Mouse (Mus musculus) left cerebral cortex, adult 2 months (tissue): ENCODE data around the gene Col4a2. TPM values are rescaled to one million over a fixed set of nuclear protein-coding genes. Genes with fewer than 3 reads are reported as not detected.
A peak's percentile ranks its signal among the peaks of the same experiment; 100 is the strongest.

Experiments used
- DNase-seq, 2 experiments: peaks; one replicate each; pipeline ENCODE4 v3.0.0; 2021 to 2022; ENCODE audit warnings: low spot score in 2 of 2, mixed read lengths in 1 of 2; ENCODE audit errors: extremely low spot score in 1 of 2
- H3K27ac ChIP-seq: fragments of 200-600 bp; 2 replicates; pipeline ENCODE4 v1.8.1; 2022
- H3K4me3 ChIP-seq: fragments of 200-600 bp; 2 replicates; pipeline ENCODE4 v1.8.1; 2022
- CTCF ChIP-seq: fragments of 200-600 bp; IDR thresholded peaks from 2 replicates; pipeline ENCODE4 v1.8.1; 2022; ENCODE audit warnings: antibody characterized with exemption, mild to moderate bottlenecking, moderate library complexity
- intact Hi-C: fragments of 180-260 bp; cut with DNase I; formaldehyde crosslinking; loops from one replicate; pipeline ENCODE4 v1.15.1; 2025
- total RNA-seq, 2 experiments: library from RNA; stranded (reverse); gene quantifications; 2 replicates each; pipeline ENCODE4 v1.2.3; 2021

The Col4a2 gene
- total RNA-seq, 2 experiments from 2014 or later, result 57.1 to 60.9 TPM

DNA sequence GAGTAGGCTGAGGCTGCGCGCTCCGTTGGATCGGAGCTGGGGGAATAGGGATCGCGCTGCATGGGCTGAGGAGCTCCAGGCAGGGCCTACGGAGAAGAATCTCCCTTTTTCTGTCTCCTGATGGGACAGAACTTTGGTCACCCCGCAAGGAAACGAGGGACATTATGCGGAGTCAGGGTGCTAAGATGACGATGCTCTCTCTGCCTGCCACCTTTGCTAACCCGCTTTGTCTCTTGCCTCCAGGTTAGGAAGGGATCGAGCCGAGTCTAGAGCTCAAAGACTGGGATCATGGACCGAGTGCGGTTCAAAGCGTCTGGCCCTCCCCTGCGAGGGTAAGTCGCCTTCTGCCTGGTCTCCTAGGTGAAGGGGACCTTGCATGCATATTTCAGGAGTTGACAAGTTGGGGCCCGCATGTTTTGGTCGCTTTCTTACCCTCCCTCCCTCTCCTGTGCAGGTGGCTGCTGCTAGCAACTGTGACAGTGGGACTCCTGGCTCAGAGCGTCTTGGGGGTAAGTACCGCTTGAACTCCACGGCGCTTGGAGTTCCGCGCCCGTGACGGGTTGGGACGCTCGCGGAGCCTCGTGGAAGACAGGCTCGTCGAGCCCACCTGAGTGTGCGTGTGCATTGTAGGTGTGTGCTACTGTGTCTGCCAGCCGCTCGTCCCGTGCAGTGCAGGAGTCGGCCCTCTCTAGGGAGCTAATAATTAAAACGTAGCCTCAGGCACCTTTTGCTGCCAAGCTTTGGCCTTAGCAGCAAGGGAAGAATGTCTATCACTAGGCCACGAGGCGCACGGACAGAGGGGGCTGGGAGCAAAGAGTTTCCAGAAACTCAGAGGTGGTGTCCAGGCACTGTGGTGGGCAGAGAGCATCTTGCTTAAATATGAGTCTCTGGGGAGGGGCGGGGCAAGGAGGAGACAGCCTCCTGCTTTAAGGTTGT is 839 bp downstream of the Col4a2 start:
- peak; percentile 16 to 33 for DNase-seq
- Histone ChIP-seq H3K27ac (peak overlapping the region; percentile 96), H3K4me3 (peak overlapping the region; percentile 93)
- no peak for TF ChIP-seq CTCF
- intact Hi-C loops, result loop anchor here (2.0 kb wide), 2 partner anchors 61 to 69 kb away; no protein-coding TSS in a partner anchor

DNA sequence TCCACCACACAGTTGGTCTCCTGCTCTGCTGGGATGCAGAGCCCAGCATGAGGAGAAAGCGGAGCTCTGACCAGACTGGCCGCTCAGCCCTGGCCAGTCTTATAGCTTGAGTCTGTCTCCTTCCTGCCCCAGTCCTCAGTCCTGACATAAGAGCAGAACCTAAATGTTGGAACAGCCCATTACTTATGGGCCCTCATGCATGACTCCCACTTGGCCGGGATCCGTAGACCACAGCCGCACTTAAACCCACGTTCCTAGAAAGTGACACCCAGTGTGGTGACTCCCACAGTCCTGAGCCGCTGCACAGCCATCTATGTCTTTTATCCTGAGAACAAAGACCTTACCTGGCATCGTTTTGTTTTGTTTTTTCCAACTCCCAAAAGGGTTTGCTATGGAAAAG is 2.0 kb downstream of the Col4a2 start:
- H3K4me3 ChIP-seq, result no peak overlapping the region
- no peak for TF ChIP-seq CTCF
- H3K27ac ChIP-seq, result no peak overlapping the region
- no peak for DNase-seq
- intact Hi-C loops, result no loop called here

DNA sequence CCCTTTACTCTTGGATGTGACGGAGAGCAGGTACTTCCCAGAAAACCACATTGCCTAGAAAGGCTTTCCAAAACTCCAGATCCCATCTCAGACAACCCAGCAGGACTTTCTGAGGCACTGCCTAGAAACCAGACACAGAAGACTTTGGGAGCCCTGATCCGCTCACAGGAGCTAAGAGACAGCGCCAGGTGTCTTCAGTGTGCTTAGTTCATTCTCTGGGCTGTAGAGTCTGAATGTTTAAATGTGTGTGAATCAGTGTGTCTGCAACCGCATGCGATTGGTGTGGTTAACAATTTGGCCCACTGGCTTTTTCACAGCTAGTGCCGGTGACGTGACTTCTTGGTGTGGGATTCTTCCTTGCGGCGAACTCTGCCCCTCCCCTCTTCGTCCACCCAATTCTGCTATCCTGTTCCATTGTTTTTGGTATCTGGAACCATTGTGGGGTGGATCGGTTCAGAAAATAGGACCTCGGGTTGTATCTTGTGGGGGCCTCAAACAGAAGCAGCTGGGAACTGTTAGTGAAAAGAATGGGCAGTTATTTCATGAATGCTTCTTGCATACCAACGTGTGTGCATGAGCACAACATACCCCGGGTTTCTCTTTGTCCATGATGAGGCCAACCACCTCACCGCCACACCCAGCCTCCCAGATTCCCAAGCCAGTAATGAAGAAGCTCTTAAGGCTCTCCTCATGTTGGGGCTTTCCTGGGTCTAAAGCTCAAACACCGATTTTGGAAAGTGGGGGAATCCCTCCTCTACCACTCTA is 2.8 kb downstream of the Col4a2 start:
- Histone ChIP-seq H3K4me3 (no peak overlapping the region), H3K27ac (no peak overlapping the region)
- intact Hi-C loops, result no loop called here
- DNase-seq, result no peak
- TF ChIP-seq CTCF, result no peak

- H3K27ac ChIP-seq, result no peak overlapping the region
- H3K4me3 ChIP-seq, result no peak overlapping the region
- no peak for TF ChIP-seq CTCF
- DNase-seq, result no peak
- intact Hi-C loops, result no loop called here
Measured at GRCm38 (mm10) chr8:11316118-11316517, 3.5 kb downstream of the Col4a2 start.

DNA sequence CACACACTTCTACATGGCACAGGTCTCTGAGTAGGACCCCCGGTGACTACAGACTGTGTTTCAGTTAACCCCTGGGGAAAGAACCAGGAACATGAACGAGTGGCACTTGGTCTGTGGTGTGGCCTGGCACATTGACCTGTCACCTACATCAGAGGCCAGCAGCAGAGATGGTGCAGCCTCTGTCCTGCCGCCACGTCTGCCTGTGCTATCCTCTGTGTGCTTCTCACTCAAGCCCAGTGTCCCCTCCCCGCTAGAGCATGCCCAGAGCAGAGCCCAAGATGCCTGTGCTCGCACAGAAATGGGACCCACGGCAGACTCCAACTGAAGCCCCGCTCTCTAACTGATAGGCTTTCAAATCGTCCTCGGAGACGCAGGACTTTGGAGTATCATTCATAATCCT is 6.8 kb downstream of the Col4a2 start:
- Histone ChIP-seq H3K4me3 (no peak overlapping the region), H3K27ac (no peak overlapping the region)
- no peak for DNase-seq
- intact Hi-C loops, result no loop called here
- TF ChIP-seq CTCF, result no peak

- no peak for TF ChIP-seq CTCF
- Histone ChIP-seq H3K27ac (no peak overlapping the region), H3K4me3 (no peak overlapping the region)
- intact Hi-C loops, result no loop called here
- no peak for DNase-seq
Measured at GRCm38 (mm10) chr8:11321841-11322240, 9.2 kb downstream of the Col4a2 start.

DNA sequence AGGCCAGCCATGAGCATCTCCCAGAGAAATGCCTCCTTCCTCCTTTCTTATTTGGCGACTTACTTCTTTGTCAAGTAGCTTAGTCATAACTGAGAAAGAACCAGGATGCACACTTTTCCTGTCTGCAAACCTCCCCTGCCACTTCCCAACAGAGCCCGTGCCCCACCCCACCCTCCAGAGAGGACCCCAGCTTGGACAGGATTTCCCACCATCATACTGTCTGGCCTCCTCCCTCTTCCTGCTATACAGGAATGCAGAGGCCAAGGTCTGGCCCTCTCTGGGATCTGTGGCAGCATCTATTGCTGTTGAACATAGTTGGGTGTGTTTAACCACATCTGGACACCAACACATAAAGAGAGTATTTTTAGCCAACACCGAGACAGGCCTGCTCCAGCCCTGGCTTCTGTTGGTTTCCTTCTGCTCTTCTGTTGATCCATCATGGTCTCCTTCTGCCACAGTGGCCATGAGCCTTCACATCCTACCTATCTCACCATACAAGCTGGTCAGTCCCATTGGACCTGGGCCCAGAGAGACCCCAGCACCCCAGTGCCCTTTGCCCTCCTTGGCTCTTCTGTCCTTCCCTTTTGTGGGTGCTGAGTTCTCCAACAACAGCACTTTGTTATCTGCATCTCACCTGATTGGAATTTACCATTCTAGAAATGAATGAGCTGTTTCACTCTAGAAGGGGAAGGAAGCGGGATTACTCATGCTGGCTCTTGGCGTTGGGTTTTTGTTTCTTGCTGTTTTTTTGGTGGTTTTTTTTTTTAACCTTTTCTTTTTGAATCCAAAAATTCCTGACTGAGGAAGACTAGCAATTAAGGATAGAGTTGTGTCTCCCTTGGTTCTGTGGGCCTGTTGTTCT is 10.3 kb downstream of the Col4a2 start:
- TF ChIP-seq CTCF, result no peak
- H3K4me3 ChIP-seq, result no peak overlapping the region
- no peak for DNase-seq
- intact Hi-C loops, result no loop called here
- no peak overlapping the region for H3K27ac ChIP-seq

- TF ChIP-seq CTCF, result no peak
- Histone ChIP-seq H3K27ac (no peak overlapping the region), H3K4me3 (no peak overlapping the region)
- intact Hi-C loops, result no loop called here
- DNase-seq, result no peak
Measured at GRCm38 (mm10) chr8:11323681-11324080, 11.1 kb downstream of the Col4a2 start.

DNA sequence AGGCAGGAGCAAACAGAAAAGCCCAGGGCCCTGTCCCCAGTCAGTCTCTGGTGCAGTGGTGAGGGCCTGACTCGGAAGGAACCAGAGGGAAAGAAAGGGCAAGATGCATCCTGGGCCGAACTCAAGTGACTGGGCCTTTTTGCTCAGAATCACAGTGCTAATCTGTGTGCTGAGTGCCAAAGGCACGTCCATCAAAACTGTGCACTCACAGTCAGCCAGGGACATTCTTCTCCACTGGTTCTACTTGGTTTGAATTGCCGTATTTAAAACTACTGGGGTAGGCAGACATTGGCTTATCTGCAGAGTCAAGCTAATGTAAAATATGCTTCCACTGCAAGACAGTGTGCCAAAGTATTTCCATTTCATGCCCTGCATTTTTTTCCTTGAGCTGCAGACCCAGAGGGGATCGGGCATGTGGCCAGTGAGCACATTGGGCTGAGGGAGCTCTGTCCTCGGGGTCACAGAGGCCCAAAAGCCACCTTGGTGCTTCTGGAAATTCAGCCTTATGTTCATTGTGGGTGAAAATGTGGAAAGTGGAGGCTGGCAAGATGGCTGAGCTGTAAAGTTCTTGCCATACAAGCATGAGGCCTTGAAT is 12.3 kb downstream of the Col4a2 start:
- intact Hi-C loops, result no loop called here
- Histone ChIP-seq H3K4me3 (no peak overlapping the region), H3K27ac (no peak overlapping the region)
- DNase-seq, result no peak
- no peak for TF ChIP-seq CTCF

- intact Hi-C loops, result no loop called here
- DNase-seq, result no peak
- Histone ChIP-seq H3K27ac (no peak overlapping the region), H3K4me3 (no peak overlapping the region)
- TF ChIP-seq CTCF, result no peak
Measured at GRCm38 (mm10) chr8:11327298-11327697, 14.7 kb downstream of the Col4a2 start.

DNA sequence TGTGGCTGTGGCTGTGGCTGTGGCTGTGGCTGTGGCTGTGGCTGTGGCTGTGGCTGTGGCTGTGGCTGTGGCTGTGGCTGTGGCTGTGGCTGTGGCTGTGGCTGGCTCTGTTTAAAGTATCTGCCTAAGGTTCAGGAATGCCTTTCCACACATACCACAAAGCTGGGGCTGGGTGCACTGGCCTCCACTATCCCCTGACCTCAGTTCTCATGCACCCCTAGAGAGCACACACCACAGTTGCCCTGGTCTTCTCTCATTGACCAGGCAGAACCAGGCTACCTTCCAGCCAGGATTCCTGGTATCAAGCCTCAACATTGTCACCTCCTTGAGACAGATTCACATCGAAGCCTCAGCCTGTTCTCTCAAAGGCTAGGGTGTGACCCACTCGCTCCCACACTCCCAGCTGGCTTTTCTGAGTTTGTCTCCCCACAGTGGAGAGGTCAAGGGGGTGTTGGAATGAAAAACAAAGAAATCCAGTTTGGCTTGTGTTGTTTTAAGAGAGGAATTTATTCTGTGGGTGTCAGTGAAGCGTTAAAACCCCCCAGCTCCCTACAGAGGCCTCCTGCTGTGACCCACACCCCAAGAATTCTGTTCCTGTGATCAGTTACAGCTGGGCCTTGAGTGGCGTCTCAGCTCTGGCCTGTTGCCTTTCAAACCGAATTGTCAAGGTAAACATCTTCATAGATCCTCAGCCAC is 15.3 kb downstream of the Col4a2 start:
- intact Hi-C loops, result no loop called here
- Histone ChIP-seq H3K4me3 (no peak overlapping the region), H3K27ac (no peak overlapping the region)
- DNase-seq, result no peak
- TF ChIP-seq CTCF, result no peak
